Mouse (Mus musculus): ENCODE measurements around the gene Taok2.

DNA sequence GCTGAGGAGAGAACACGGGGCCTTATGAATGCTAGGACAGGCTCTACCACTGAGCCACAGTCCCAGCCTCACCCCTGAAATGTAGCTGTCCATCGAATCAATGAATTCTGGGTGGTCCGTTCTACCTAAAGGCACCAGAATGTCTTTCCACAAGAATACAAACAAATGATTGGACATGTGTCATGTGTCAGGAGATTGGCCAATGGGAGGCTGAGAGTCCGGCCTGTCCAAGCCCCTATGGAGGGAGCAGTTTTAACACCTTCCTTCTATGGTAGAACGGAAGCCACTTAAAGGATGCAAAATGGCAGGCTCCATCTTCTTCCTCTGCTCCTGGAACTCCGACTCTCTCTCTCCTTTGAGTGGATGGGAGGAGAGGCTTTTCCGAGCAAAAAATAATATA, 66.9 kb downstream of the Taok2 start:
- no peak for TF ChIP-seq CTCF (IDR thresholded peaks at IDR 0.05; ENCODE audit: low read depth)
- no peak for TF ChIP-seq EP300 (IDR thresholded peaks at IDR 0.05; ENCODE audit: low read depth)
